30 mouse cellular contexts compared by ENCODE assay signal in genomic region chr15:94942465-94942864, GRCm38 (mm10).
"Had no signal": no experiment of that assay in that cellular context is flagged by ENCODE, and none has a peak within 500 bp of the region (broad histone marks: within the 10 kb centered on the region; RNA-seq: fewer than 3 reads in every experiment).

No protein-coding gene starts in this region.

- ATAC-seq: liver, embryonic 12.5 days; lung, postnatal 0 days; midbrain, embryonic 13.5 days; midbrain, embryonic 15.5 days; midbrain, embryonic 16.5 days had no signal

- H3K4me3 ChIP-seq: limb, embryonic 12.5 days; limb, embryonic 13.5 days; limb, embryonic 15.5 days; liver, embryonic 12.5 days; liver, embryonic 13.5 days; liver, embryonic 15.5 days; lung, embryonic 15.5 days; megakaryocyte, embryonic 14.5 days; midbrain, embryonic 10.5 days; midbrain, embryonic 12.5 days; midbrain, embryonic 13.5 days; midbrain, embryonic 15.5 days; myocyte had no signal

- H3K4me2 ChIP-seq: limb, embryonic 12.5 days; limb, embryonic 13.5 days; limb, embryonic 15.5 days; liver, embryonic 11.5 days; liver, embryonic 12.5 days; liver, embryonic 13.5 days; liver, embryonic 15.5 days; lung, embryonic 14.5 days; lung, embryonic 15.5 days; midbrain, embryonic 11.5 days; midbrain, embryonic 12.5 days; midbrain, embryonic 13.5 days; midbrain, embryonic 15.5 days had no signal

- H3K9me3 ChIP-seq: limb, embryonic 12.5 days; limb, embryonic 13.5 days; limb, embryonic 15.5 days; liver, embryonic 12.5 days; liver, embryonic 13.5 days; liver, embryonic 15.5 days; lung, embryonic 15.5 days; megakaryocyte, embryonic 14.5 days; midbrain, embryonic 10.5 days; midbrain, embryonic 12.5 days; midbrain, embryonic 13.5 days; midbrain, embryonic 15.5 days had no signal

- DNase-seq: left cerebral cortex, postnatal 4 days; liver; liver, embryonic 13.5 days; liver, postnatal 0 days; lung, adult 18-20 months; lung, adult 2 months; lung, embryonic 14.5 days; lung, postnatal 10 days; lung, postnatal 14 days; lung, postnatal 36 days; lung, postnatal 4 days; midbrain, embryonic 14.5 days had no signal

- H3K4me1 ChIP-seq: limb, embryonic 12.5 days; limb, embryonic 13.5 days; limb, embryonic 15.5 days; liver, embryonic 12.5 days; liver, embryonic 13.5 days; liver, embryonic 15.5 days; lung, embryonic 15.5 days; megakaryocyte, embryonic 14.5 days; midbrain, embryonic 10.5 days; midbrain, embryonic 12.5 days; midbrain, embryonic 13.5 days; midbrain, embryonic 15.5 days had no signal

- H3K9ac ChIP-seq: limb, embryonic 12.5 days; limb, embryonic 13.5 days; limb, embryonic 15.5 days; liver, embryonic 12.5 days; liver, embryonic 13.5 days; liver, embryonic 14.5 days; liver, embryonic 15.5 days; liver, postnatal 0 days; lung, embryonic 14.5 days; lung, embryonic 15.5 days; midbrain, embryonic 12.5 days; midbrain, embryonic 13.5 days; midbrain, embryonic 15.5 days had no signal

- H3K27ac ChIP-seq: limb, embryonic 12.5 days; limb, embryonic 13.5 days; limb, embryonic 15.5 days; liver, embryonic 12.5 days; liver, embryonic 13.5 days; liver, embryonic 14.5 days; liver, embryonic 15.5 days; lung, embryonic 15.5 days; macrophage; midbrain, embryonic 10.5 days; midbrain, embryonic 12.5 days; midbrain, embryonic 13.5 days; midbrain, embryonic 15.5 days had no signal

- H3K27me3 ChIP-seq: limb, embryonic 12.5 days; limb, embryonic 13.5 days; limb, embryonic 15.5 days; liver, embryonic 12.5 days; liver, embryonic 13.5 days; liver, embryonic 15.5 days; lung, embryonic 15.5 days; megakaryocyte, embryonic 14.5 days; midbrain, embryonic 12.5 days; midbrain, embryonic 13.5 days; midbrain, embryonic 15.5 days had no signal

- H3K36me3 ChIP-seq: limb, embryonic 12.5 days; limb, embryonic 13.5 days; limb, embryonic 15.5 days; liver, embryonic 12.5 days; liver, embryonic 13.5 days; liver, embryonic 15.5 days; lung, embryonic 15.5 days; midbrain, embryonic 10.5 days; midbrain, embryonic 12.5 days; midbrain, embryonic 13.5 days; midbrain, embryonic 15.5 days had no signal
